In the genomic region with DNA sequence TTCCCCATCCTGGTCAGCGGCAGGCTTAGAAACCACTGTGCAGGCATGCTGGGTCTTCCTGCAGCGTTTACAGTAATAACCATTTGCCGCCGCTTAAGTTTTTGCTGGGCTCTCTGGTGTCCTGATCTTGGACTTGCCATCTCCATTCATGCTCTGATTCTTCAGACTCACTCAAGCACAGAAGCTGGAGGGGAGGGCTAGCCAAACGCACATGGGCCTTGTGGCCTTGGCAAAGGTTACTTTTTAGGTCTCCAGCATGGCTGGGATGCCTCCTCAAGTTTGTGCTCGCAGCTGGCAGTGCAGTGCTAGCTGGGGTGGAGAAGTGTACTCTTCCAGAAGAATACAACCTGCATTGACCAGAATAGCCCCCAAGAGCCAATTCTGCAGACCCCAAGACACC, we compare ENCODE assay signal across 16 mouse cellular contexts.
"Had no signal": no experiment of that assay in that cellular context is flagged by ENCODE, and none has a peak within 500 bp of the region (broad histone marks: within the 10 kb centered on the region; RNA-seq: fewer than 3 reads in every experiment).

No protein-coding gene starts in this region.

- H3K27me3 ChIP-seq: limb, embryonic 12.5 days; liver, embryonic 13.5 days; lung, embryonic 15.5 days; midbrain, embryonic 15.5 days; neural tube, embryonic 13.5 days; stomach, embryonic 15.5 days had no signal

- H3K4me3 ChIP-seq: limb, embryonic 12.5 days; liver, embryonic 13.5 days; lung, embryonic 15.5 days; megakaryocyte, embryonic 14.5 days; midbrain, embryonic 15.5 days; neural tube, embryonic 13.5 days; stomach, embryonic 15.5 days had no signal

- H3K9ac ChIP-seq: limb, embryonic 12.5 days; liver, embryonic 13.5 days; liver, postnatal 0 days; lung, embryonic 15.5 days; midbrain, embryonic 15.5 days; neural tube, embryonic 13.5 days; stomach, embryonic 15.5 days had no signal

- H3K4me2 ChIP-seq: limb, embryonic 12.5 days; liver, embryonic 13.5 days; lung, embryonic 15.5 days; midbrain, embryonic 11.5 days; midbrain, embryonic 15.5 days; neural tube, embryonic 13.5 days; stomach, embryonic 15.5 days had no signal

- H3K36me3 ChIP-seq: liver, embryonic 13.5 days; lung, embryonic 15.5 days; midbrain, embryonic 15.5 days; stomach, embryonic 15.5 days had no signal

- H3K9me3 ChIP-seq: limb, embryonic 12.5 days; liver, embryonic 13.5 days; lung, embryonic 15.5 days; megakaryocyte, embryonic 14.5 days; midbrain, embryonic 15.5 days; neural tube, embryonic 13.5 days; stomach, embryonic 15.5 days had no signal

- ATAC-seq: liver, postnatal 0 days; midbrain, embryonic 15.5 days had no signal

- H3K27ac ChIP-seq: limb, embryonic 12.5 days; liver, embryonic 13.5 days; lung, embryonic 15.5 days; midbrain, embryonic 15.5 days; neural tube, embryonic 13.5 days; stomach, embryonic 15.5 days had no signal

- DNase-seq: layer of hippocampus, adult 9-11 months; layer of hippocampus, postnatal 36 days; liver; liver, embryonic 13.5 days; liver, postnatal 0 days; lung, postnatal 14 days; right cerebral cortex, postnatal 14 days; thymus, adult 2 months; thymus, postnatal 25 days had no signal
